Mouse (Mus musculus) E14TG2a.4 (cell line): ENCODE results near the gene Fbxo33.

ENCODE experiments used
- CTCF ChIP-seq: conservative IDR thresholded peaks from 2 replicates; pipeline ENCODE4 v1.5.1; 2014; ENCODE audit warnings: low read length
- NANOG ChIP-seq: IDR thresholded peaks from 2 replicates; pipeline ENCODE4 v1.6.1; 2014; ENCODE audit warnings: borderline replicate concordance, low read length, mixed read lengths

- TF ChIP-seq CTCF (no peak), NANOG (no peak)
These were observed 29.4 kb upstream of the Fbxo33 start for GRCm38 (mm10) chr12:59248969-59249368.
